Mouse (Mus musculus): ENCODE data around the gene Cux2.

DNA sequence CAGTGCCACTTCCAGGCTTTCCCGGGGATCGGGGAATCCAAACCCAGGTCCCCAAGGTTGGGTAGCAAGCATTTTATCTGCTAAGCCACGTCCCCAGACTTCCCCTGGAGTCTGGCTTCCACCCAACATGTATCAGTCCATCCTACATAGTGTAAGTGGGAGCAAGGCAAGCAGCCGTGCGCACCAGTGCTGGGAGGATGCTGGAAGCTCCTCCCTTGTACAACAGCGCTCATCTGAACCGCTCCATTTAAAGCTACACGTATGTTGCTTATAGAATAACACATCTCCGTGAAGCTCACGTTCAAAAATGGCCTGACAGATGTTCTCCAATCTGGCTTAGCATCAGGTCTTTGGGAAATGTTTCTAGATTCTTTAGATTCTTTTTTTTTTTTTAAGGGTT lies 86.9 kb downstream of the Cux2 start:
- no peak for TF ChIP-seq POLR2A (IDR thresholded peaks at IDR 0.05; ENCODE audit: borderline replicate concordance, low read depth, low read length)
- TF ChIP-seq CTCF (IDR thresholded peaks at IDR 0.05; ENCODE audit: low read depth, low read length), result no peak

All from bone marrow macrophage, adult 2 months (primary cell).